In genomic region chr12:108472898-108473297, GRCm38 (mm10) we compare ENCODE assay signal across 21 mouse cellular contexts.
DNase-seq lines count a peak whose midpoint lies in the region; ATAC-seq and TF ChIP-seq lines count a peak whose summit lies in the region.
"Had no signal": no experiment of that assay in that cellular context is flagged by ENCODE, and none has a peak within 500 bp of the region (broad histone marks: within the 10 kb centered on the region; RNA-seq: fewer than 3 reads in every experiment).

No protein-coding gene starts in this region.

- H3K27ac ChIP-seq in hindbrain, embryonic 15.5 days (replicated peaks) = no peak overlapping the region
- H3K27ac ChIP-seq in hindbrain, embryonic 14.5 days = no peak overlapping the region
- H3K27ac ChIP-seq in MEL (ENCODE audit: control insufficient read depth, low read depth, low read length) = no peak overlapping the region
- no peak overlapping the region for H3K27ac ChIP-seq in embryonic fibroblast, embryonic 13.5 days (ENCODE audit: insufficient read depth, low read length)
- no peak overlapping the region for H3K27ac ChIP-seq in stomach, postnatal 0 days (replicated peaks)
- H3K27ac ChIP-seq: forebrain, embryonic 10.5 days; heart, embryonic 10.5 days; heart, embryonic 15.5 days had no signal

- no peaks in the 10 kb centered on the region for H3K4me1 ChIP-seq in hindbrain, embryonic 15.5 days (replicated peaks)
- H3K4me1 ChIP-seq in hindbrain, embryonic 14.5 days (replicated peaks; ENCODE audit: control insufficient read depth, insufficient read depth, low read length) = peaks cover 3% of the 10 kb centered on the region; the same call in 1 of the 2 replicates
- H3K4me1 ChIP-seq in MEL (ENCODE audit: control insufficient read depth in 1 of 2, insufficient read depth in 2 of 2, low read length in 2 of 2) = no peaks in the 10 kb centered on the region
- no peaks in the 10 kb centered on the region for H3K4me1 ChIP-seq in embryonic fibroblast, embryonic 13.5 days (ENCODE audit: control insufficient read depth, insufficient read depth, low read length)
- H3K4me1 ChIP-seq in stomach, postnatal 0 days (replicated peaks; ENCODE audit: control insufficient read depth, insufficient read depth) = no peaks in the 10 kb centered on the region
- H3K4me1 ChIP-seq: heart, embryonic 15.5 days had no signal

- no peak for TF ChIP-seq POLR2A in MEL (IDR thresholded peaks at IDR 0.05; ENCODE audit: control insufficient read depth in 1 of 2, insufficient read depth in 1 of 2, low read depth in 1 of 2, low read length in 2 of 2, poor library complexity in 1 of 2)
- 0 out of 2 replicates have a peak, but pooled peaks have one; percentile 35 for TF ChIP-seq POLR2A in embryonic fibroblast, embryonic 13.5 days (IDR thresholded peaks at IDR 0.05; ENCODE audit: low read depth, low read length)

- no peaks in the 10 kb centered on the region for H3K9me3 ChIP-seq in hindbrain, embryonic 15.5 days
- H3K9me3 ChIP-seq in hindbrain, embryonic 14.5 days (ENCODE audit: control insufficient read depth, low read length) = no peaks in the 10 kb centered on the region
- H3K9me3 ChIP-seq in MEL (replicated peaks; ENCODE audit: insufficient read depth, low read length) = no peaks in the 10 kb centered on the region
- no peaks in the 10 kb centered on the region for H3K9me3 ChIP-seq in stomach, postnatal 0 days (ENCODE audit: control insufficient read depth, low read length)
- H3K9me3 ChIP-seq: forebrain, embryonic 10.5 days; heart, embryonic 10.5 days; heart, embryonic 15.5 days had no signal

- H3K4me3 ChIP-seq in hindbrain, embryonic 15.5 days = no peak overlapping the region
- no peak overlapping the region for H3K4me3 ChIP-seq in hindbrain, embryonic 14.5 days (replicated peaks; ENCODE audit: low read length)
- no peak overlapping the region for H3K4me3 ChIP-seq in MEL (ENCODE audit: control insufficient read depth in 1 of 2, insufficient read depth in 1 of 2, low read depth in 2 of 2, low read length in 2 of 2)
- no peak overlapping the region for H3K4me3 ChIP-seq in embryonic fibroblast, embryonic 13.5 days (ENCODE audit: insufficient read depth, low read length)
- no peak overlapping the region for H3K4me3 ChIP-seq in stomach, postnatal 0 days (ENCODE audit: low read depth, low read length)
- H3K4me3 ChIP-seq: erythroblast, embryonic 14.5 days; forebrain, embryonic 10.5 days; heart, embryonic 10.5 days; heart, embryonic 15.5 days had no signal

- TF ChIP-seq EP300 in MEL (IDR thresholded peaks at IDR 0.05; ENCODE audit: low read depth in 1 of 2, low read length in 2 of 2) = no peak
- no peak for TF ChIP-seq EP300 in stomach, postnatal 0 days (optimal IDR thresholded peaks at IDR 0.05)

- 0 out of 2 replicates have a peak, but pooled peaks have one; percentile 11 for ATAC-seq in hindbrain, embryonic 15.5 days (ENCODE audit: low FRiP score, low read depth)
- no peak for ATAC-seq in hindbrain, embryonic 14.5 days (ENCODE audit: low FRiP score)
- ATAC-seq in stomach, postnatal 0 days (ENCODE audit: low FRiP score, low TSS enrichment) = 0 out of 2 replicates have a peak, but pooled peaks have one; percentile 24
- ATAC-seq: forebrain, embryonic 14.5 days; hindbrain, embryonic 16.5 days had no signal

- H3K79me2 ChIP-seq in MEL (ENCODE audit: control insufficient read depth, insufficient read depth, low read length, poor library complexity) = no peaks in the 10 kb centered on the region

- no peak for TF ChIP-seq CTCF in MEL (IDR thresholded peaks at IDR 0.05 in 2 of 3, conservative IDR thresholded peaks at IDR 0.05 in 1 of 3; ENCODE audit: control insufficient read depth in 1 of 3, insufficient read depth in 1 of 3, low read depth in 2 of 3, low read length in 3 of 3, poor library complexity in 1 of 3, severe bottlenecking in 1 of 3)
- no peak for TF ChIP-seq CTCF in embryonic fibroblast, embryonic 13.5 days (IDR thresholded peaks at IDR 0.05; ENCODE audit: borderline replicate concordance, insufficient read depth, low read length)
- no peak for TF ChIP-seq CTCF in stomach, postnatal 0 days (IDR thresholded peaks at IDR 0.05; ENCODE audit: low read depth)

- WGBS in hindbrain, embryonic 15.5 days = 92% methylated on average over 1 of the region's 1 CpGs
- 95% methylated on average over 1 of the region's 1 CpGs for WGBS in hindbrain, embryonic 14.5 days
- 88% methylated on average over 1 of the region's 1 CpGs for WGBS in stomach, postnatal 0 days

- H3K36me3 ChIP-seq in hindbrain, embryonic 15.5 days = peaks cover 26% of the 10 kb centered on the region
- H3K36me3 ChIP-seq in hindbrain, embryonic 14.5 days (replicated peaks; ENCODE audit: control insufficient read depth, insufficient read depth) = peaks cover 19% of the 10 kb centered on the region
- H3K36me3 ChIP-seq in MEL (ENCODE audit: control insufficient read depth in 1 of 2, insufficient read depth in 2 of 2, low read length in 2 of 2) = no peaks in the 10 kb centered on the region
- H3K36me3 ChIP-seq in stomach, postnatal 0 days (ENCODE audit: control insufficient read depth, insufficient read depth, low read length) = peaks cover 7% of the 10 kb centered on the region

- H3K9ac ChIP-seq in hindbrain, embryonic 15.5 days = no peak overlapping the region
- no peak overlapping the region for H3K9ac ChIP-seq in hindbrain, embryonic 14.5 days
- no peak overlapping the region for H3K9ac ChIP-seq in MEL (ENCODE audit: control insufficient read depth, low read depth, low read length, poor library complexity, severe bottlenecking)
- no peak overlapping the region for H3K9ac ChIP-seq in stomach, postnatal 0 days (ENCODE audit: low read length)
- H3K9ac ChIP-seq: heart, embryonic 15.5 days had no signal

- no peak for TF ChIP-seq RAD21 in MEL (IDR thresholded peaks at IDR 0.05; ENCODE audit: low read depth, low read length)

- no peaks in the 10 kb centered on the region for H3K27me3 ChIP-seq in hindbrain, embryonic 15.5 days
- H3K27me3 ChIP-seq in hindbrain, embryonic 14.5 days (ENCODE audit: control insufficient read depth, insufficient read depth, low read length) = no peaks in the 10 kb centered on the region
- no peaks in the 10 kb centered on the region for H3K27me3 ChIP-seq in MEL (ENCODE audit: control insufficient read depth in 1 of 2, insufficient read depth in 2 of 2, low read length in 2 of 2)
- no peaks in the 10 kb centered on the region for H3K27me3 ChIP-seq in stomach, postnatal 0 days (ENCODE audit: control insufficient read depth, insufficient read depth, low read length)
- H3K27me3 ChIP-seq: heart, embryonic 15.5 days had no signal

- H3K4me2 ChIP-seq in hindbrain, embryonic 15.5 days = no peak overlapping the region
- H3K4me2 ChIP-seq in hindbrain, embryonic 14.5 days (replicated peaks) = no peak overlapping the region
- no peak overlapping the region for H3K4me2 ChIP-seq in stomach, postnatal 0 days (replicated peaks; ENCODE audit: low read depth)
- H3K4me2 ChIP-seq: heart, embryonic 15.5 days had no signal

- no peak for DNase-seq in hindbrain, embryonic 14.5 days (ENCODE audit: low spot score)
- DNase-seq in MEL (ENCODE audit: low read depth, low spot score) = no peak
- no peak for DNase-seq in stomach, postnatal 0 days (ENCODE audit: low spot score)
- DNase-seq in kidney, adult 9 months = no peak
- no peak for DNase-seq in thymus, postnatal 25 days
- DNase-seq: adrenal gland, postnatal 10 days; cerebellum, adult 11 months; cerebellum, adult 8-10 months; cerebellum, postnatal 14 days; embryo, embryonic 11 days; gastrocnemius, postnatal 36 days; heart, adult 18-20 months; heart, postnatal 14 days had no signal

TF ChIP-seq in MEL, 35 proteins besides CTCF, POLR2A, EP300 and RAD21:
- TF ChIP-seq NRF1 (IDR thresholded peaks at IDR 0.05; ENCODE audit: insufficient read depth, low read depth, low read length, poor library complexity, severe bottlenecking) = no peak
- TF ChIP-seq CHD1 (IDR thresholded peaks at IDR 0.05; ENCODE audit: low read depth, low read length) = no peak
- TF ChIP-seq TAL1 (IDR thresholded peaks at IDR 0.05; ENCODE audit: low read length) = no peak
- peak; percentile 76; the same call in 1 of the 2 replicates for TF ChIP-seq POLR2AphosphoS5 (IDR thresholded peaks at IDR 0.05; ENCODE audit: borderline replicate concordance, low read depth, low read length)
